Mouse (Mus musculus) midbrain, embryonic 13.5 days (tissue): ENCODE results near the gene Snx14. TPM values are rescaled to one million over a fixed set of nuclear protein-coding genes. Genes with fewer than 3 reads are reported as not detected.
"Not testable (repeated sequence)": the region's sequence is repeated elsewhere in the genome, so short reads cannot be mapped to it uniquely, and the experiment has no call there.

Source experiments
- ATAC-seq: fragments of 200-750 bp; cut with Nextera tagmentation; 2 replicates; pipeline ENCODE4 v1.8.0; 2017; ENCODE audit warnings: mild to moderate bottlenecking, moderate TSS enrichment, moderate library complexity
- H3K27ac ChIP-seq: fragments of 300-500 bp; sonication (generic); 2 replicates; pipeline ENCODE4 v1.5.1; 2015; ENCODE audit warnings: inconsistent platforms, mild to moderate bottlenecking, moderate library complexity
- H3K27me3 ChIP-seq: fragments of 300-500 bp; sonication (generic); 2 replicates; pipeline ENCODE4 v1.6.1; 2015; ENCODE audit warnings: mild to moderate bottlenecking, inconsistent platforms
- H3K36me3 ChIP-seq: fragments of 300-500 bp; sonication (generic); 2 replicates; pipeline ENCODE4 v1.6.1; 2015; ENCODE audit warnings: mild to moderate bottlenecking, inconsistent platforms
- H3K4me1 ChIP-seq: fragments of 300-500 bp; sonication (generic); replicated peaks from 2 replicates; pipeline ENCODE4 v1.6.1; 2015; ENCODE audit warnings: inconsistent platforms
- H3K4me2 ChIP-seq: fragments of 300-500 bp; sonication (generic); replicated peaks from 2 replicates; pipeline ENCODE4 v1.6.1; 2015; ENCODE audit warnings: moderate library complexity, mild to moderate bottlenecking, inconsistent platforms
- H3K4me3 ChIP-seq: fragments of 300-500 bp; sonication (generic); replicated peaks from 2 replicates; pipeline ENCODE4 v1.5.1; 2015; ENCODE audit warnings: mild to moderate bottlenecking, inconsistent platforms
- H3K9ac ChIP-seq: fragments of 300-500 bp; sonication (generic); replicated peaks from 2 replicates; pipeline ENCODE4 v1.6.1; 2015; ENCODE audit warnings: mild to moderate bottlenecking, inconsistent platforms
- H3K9me3 ChIP-seq: fragments of 300-500 bp; sonication (generic); 2 replicates; pipeline ENCODE4 v1.6.1; 2016; ENCODE audit warnings: mild to moderate bottlenecking, inconsistent platforms
- WGBS: fragments of 180-500 bp; shearing (Covaris S2); methylation state at CpG from one replicate; pipeline ENCODE4 v1.1.7; 2015; 5-methylcytosine and 5-hydroxymethylcytosine counted together
- polyA plus RNA-seq: library from polyadenylated mRNA; unstranded; fragments of >200 nt; fragmentation: Nextera tagmentation; extraction: Ambion mirVana; gene quantifications from 2 replicates; pipeline ENCODE4 v1.2.1, GENCODE M21; 2015

Gene Snx14
- polyA plus RNA-seq, result 26.5 TPM in 2 replicates

- Histone ChIP-seq H3K9ac (peak within 1 kb of the TSS; percentile 81), H3K4me2 (peak within 1 kb of the TSS; percentile 88), H3K4me3 (peak within 1 kb of the TSS; percentile 75), H3K27ac (peak within 1 kb of the TSS; percentile 87), H3K9me3 (no peaks in the 10 kb centered on the region), H3K36me3 (no peaks in the 10 kb centered on the region), H3K27me3 (no peaks in the 10 kb centered on the region), H3K4me1 (peaks cover 27% of the 10 kb centered on the region)
- under 1% methylated on average over 60 of the region's 62 CpGs for WGBS
- peak; percentile 99 for ATAC-seq
These were observed at the start of gene Snx14 for GRCm38 (mm10) chr9:88438555-88439237. Gene Snx14 (minus strand): TSS chr9:88438958.

- Histone ChIP-seq H3K9ac (no peak overlapping the region), H3K4me3 (no peak overlapping the region), H3K9me3 (no peaks in the 10 kb centered on the region), H3K27ac (no peak overlapping the region), H3K36me3 (no peaks in the 10 kb centered on the region), H3K27me3 (peaks cover 7% of the 10 kb centered on the region), H3K4me1 (peaks cover 20% of the 10 kb centered on the region), H3K4me2 (no peak overlapping the region)
- 53% methylated on average over 6 of the region's 6 CpGs for WGBS
- ATAC-seq, result no peak
These were observed 45.8 kb upstream of the Snx14 start for GRCm38 (mm10) chr9:88484531-88484930.

- Histone ChIP-seq H3K9me3 (no peaks in the 10 kb centered on the region), H3K9ac (peak overlapping the region; percentile 86), H3K4me3 (peak overlapping the region; percentile 98), H3K27me3 (peaks cover 7% of the 10 kb centered on the region), H3K4me1 (peaks cover 30% of the 10 kb centered on the region), H3K4me2 (peak overlapping the region; percentile 61), H3K36me3 (peaks cover 2% of the 10 kb centered on the region; the same call in 1 of the 2 replicates), H3K27ac (peak overlapping the region; percentile 100)
- under 1% methylated on average over 49 of the region's 52 CpGs for WGBS
- no peak for ATAC-seq
These were observed 44.2 kb upstream of the Snx14 start for GRCm38 (mm10) chr9:88482829-88483396.

- not testable (repeated sequence) for H3K27me3 ChIP-seq, H3K36me3 ChIP-seq, H3K9me3 ChIP-seq
- peak within 1 kb of the TSS; percentile 98 for H3K4me3 ChIP-seq
- peak within 1 kb of the TSS; percentile 100 for H3K27ac ChIP-seq
- ATAC-seq, result peak; percentile 96
- peaks cover 36% of the 10 kb centered on the region for H3K4me1 ChIP-seq
- peak within 1 kb of the TSS; percentile 99 for H3K9ac ChIP-seq
- WGBS, result under 1% methylated on average over 43 of the region's 68 CpGs
- H3K4me2 ChIP-seq, result peak within 1 kb of the TSS; percentile 90
These were observed 43.6 kb upstream of the Snx14 start, which contains the start of gene Syncrip for GRCm38 (mm10) chr9:88482230-88482828. Gene Syncrip (minus strand): TSS chr9:88482574.

GRCm38 (mm10) chr9:88481791-88482160 lies 43.0 kb upstream of the Snx14 start:
- no peak; the same call in 1 of the 2 replicates for ATAC-seq
- no peaks in the 10 kb centered on the region for H3K9me3 ChIP-seq
- peak overlapping the region; percentile 100 for H3K27ac ChIP-seq
- H3K4me1 ChIP-seq, result peaks cover 37% of the 10 kb centered on the region
- H3K4me2 ChIP-seq, result peak overlapping the region; percentile 90
- H3K36me3 ChIP-seq, result peaks cover 9% of the 10 kb centered on the region
- H3K27me3 ChIP-seq, result peaks cover 7% of the 10 kb centered on the region
- H3K4me3 ChIP-seq, result peak overlapping the region; percentile 98
- 0% methylated on average over 16 of the region's 43 CpGs for WGBS
- peak overlapping the region; percentile 99 for H3K9ac ChIP-seq

GRCm38 (mm10) chr9:88481061-88481790 lies 42.5 kb upstream of the Snx14 start:
- peaks cover 37% of the 10 kb centered on the region for H3K4me1 ChIP-seq
- H3K9ac ChIP-seq, result peak overlapping the region; percentile 99
- H3K27ac ChIP-seq, result peak overlapping the region; percentile 100
- under 1% methylated on average over 72 of the region's 78 CpGs for WGBS
- peaks cover 11% of the 10 kb centered on the region for H3K36me3 ChIP-seq
- H3K4me3 ChIP-seq, result peak overlapping the region; percentile 98
- no peaks in the 10 kb centered on the region for H3K9me3 ChIP-seq
- H3K27me3 ChIP-seq, result peaks cover 7% of the 10 kb centered on the region
- H3K4me2 ChIP-seq, result peak overlapping the region; percentile 90
- no peak; the same call in 1 of the 2 replicates for ATAC-seq

- H3K9me3 ChIP-seq, result no peaks in the 10 kb centered on the region
- peak overlapping the region; percentile 90 for H3K4me2 ChIP-seq
- no peak for ATAC-seq
- H3K4me1 ChIP-seq, result peaks cover 37% of the 10 kb centered on the region
- peak overlapping the region; percentile 99 for H3K9ac ChIP-seq
- 0 out of 2 replicates have a peak, but pooled peaks cover 4% of the 10 kb centered on the region for H3K27me3 ChIP-seq
- 11% methylated on average over 1 of the region's 1 CpGs for WGBS
- H3K27ac ChIP-seq, result no peak overlapping the region
- H3K4me3 ChIP-seq, result peak overlapping the region; percentile 98
- peaks cover 19% of the 10 kb centered on the region for H3K36me3 ChIP-seq
These were observed 41.4 kb upstream of the Snx14 start for GRCm38 (mm10) chr9:88480120-88480519.

- Histone ChIP-seq H3K36me3 (peaks cover 45% of the 10 kb centered on the region), H3K4me2 (no peak overlapping the region), H3K4me1 (peaks cover 26% of the 10 kb centered on the region), H3K9ac (no peak overlapping the region), H3K4me3 (no peak overlapping the region), H3K27ac (no peak overlapping the region), H3K27me3 (no peaks in the 10 kb centered on the region), H3K9me3 (no peaks in the 10 kb centered on the region)
- ATAC-seq, result no peak
- 28% methylated on average over 1 of the region's 1 CpGs for WGBS
These were observed 37.4 kb upstream of the Snx14 start for GRCm38 (mm10) chr9:88476138-88476537.

- not testable (repeated sequence) for H3K9me3 ChIP-seq, H3K27me3 ChIP-seq, H3K9ac ChIP-seq, H3K4me2 ChIP-seq, ATAC-seq, H3K27ac ChIP-seq, H3K4me3 ChIP-seq, H3K4me1 ChIP-seq
- 82% methylated on average over 4 of the region's 4 CpGs for WGBS
- H3K36me3 ChIP-seq, result peaks cover 48% of the 10 kb centered on the region
These were observed 22.3 kb upstream of the Snx14 start for GRCm38 (mm10) chr9:88461017-88461416.

GRCm38 (mm10) chr9:88439991-88440390 lies 1.2 kb upstream of the Snx14 start:
- Histone ChIP-seq H3K4me3 (no peak overlapping the region), H3K36me3 (peaks cover 4% of the 10 kb centered on the region), H3K4me2 (no peak overlapping the region), H3K9ac (no peak overlapping the region), H3K9me3 (no peaks in the 10 kb centered on the region), H3K27me3 (no peaks in the 10 kb centered on the region), H3K4me1 (peaks cover 27% of the 10 kb centered on the region), H3K27ac (no peak overlapping the region)
- 26% methylated on average over 5 of the region's 5 CpGs for WGBS
- ATAC-seq, result no peak

- Histone ChIP-seq H3K36me3 (no peaks in the 10 kb centered on the region), H3K4me3 (peak overlapping the region; percentile 75), H3K9ac (peak overlapping the region; percentile 81), H3K9me3 (no peaks in the 10 kb centered on the region), H3K27me3 (no peaks in the 10 kb centered on the region), H3K27ac (peak overlapping the region; percentile 87), H3K4me2 (peak overlapping the region; percentile 88), H3K4me1 (peaks cover 27% of the 10 kb centered on the region)
- WGBS, result under 1% methylated on average over 17 of the region's 17 CpGs
- no peak for ATAC-seq
These were observed 461 bp upstream of the Snx14 start for GRCm38 (mm10) chr9:88439238-88439600.

- Histone ChIP-seq H3K4me3 (peak overlapping the region; percentile 75), H3K27ac (peak overlapping the region; percentile 87), H3K36me3 (no peaks in the 10 kb centered on the region), H3K4me2 (peak overlapping the region; percentile 88), H3K9me3 (no peaks in the 10 kb centered on the region), H3K9ac (peak overlapping the region; percentile 81), H3K27me3 (no peaks in the 10 kb centered on the region), H3K4me1 (peaks cover 27% of the 10 kb centered on the region)
- 3% methylated on average over 15 of the region's 15 CpGs for WGBS
- no peak for ATAC-seq
These were observed 562 bp downstream of the Snx14 start for GRCm38 (mm10) chr9:88438237-88438554.
